Mouse (Mus musculus): Measurements from ENCODE around the gene Aup1.

The Aup1 gene

GRCm38 (mm10) chr6:83104158-83104557 is 49.8 kb downstream of the Aup1 start:
- no peak for DNase-seq (ENCODE audit: low spot score in 2 of 2)
